Mouse (Mus musculus) kidney, embryonic 16.5 days (tissue): Measurements from ENCODE around the gene Itih4. TPM values are rescaled to one million over a fixed set of nuclear protein-coding genes. Genes with fewer than 3 reads are reported as not detected.

Experiments used
- ATAC-seq: fragments of 200-750 bp; cut with Nextera tagmentation; 2 replicates; pipeline ENCODE4 v1.8.0; 2017; ENCODE audit warnings: moderate TSS enrichment; ENCODE audit not compliant: low FRiP score, low TSS enrichment
- H3K27ac ChIP-seq: fragments of 300-500 bp; sonication (generic); 2 replicates; pipeline ENCODE4 v1.5.1; 2014; ENCODE audit warnings: low read length
- H3K27me3 ChIP-seq: fragments of 300-500 bp; sonication (generic); 2 replicates; pipeline ENCODE4 v1.6.1; 2014; ENCODE audit warnings: low read length, control low read depth, mixed read lengths; ENCODE audit not compliant: insufficient read depth
- H3K36me3 ChIP-seq: fragments of 300-500 bp; sonication (generic); 2 replicates; pipeline ENCODE4 v1.6.1; 2014; ENCODE audit warnings: low read length, control low read depth, mixed read lengths; ENCODE audit not compliant: insufficient read depth
- H3K4me1 ChIP-seq: fragments of 300-500 bp; sonication (generic); 2 replicates; pipeline ENCODE4 v1.6.1; 2014; ENCODE audit warnings: low read length, control low read depth, mixed read lengths; ENCODE audit not compliant: insufficient read depth
- H3K4me2 ChIP-seq: fragments of 300-500 bp; sonication (generic); replicated peaks from 2 replicates; pipeline ENCODE4 v1.6.1; 2014; ENCODE audit warnings: low read depth, low read length
- H3K4me3 ChIP-seq: fragments of 300-500 bp; sonication (generic); 2 replicates; pipeline ENCODE4 v1.5.1; 2014; ENCODE audit warnings: mild to moderate bottlenecking, low read length
- H3K9ac ChIP-seq: fragments of 300-500 bp; sonication (generic); replicated peaks from 2 replicates; pipeline ENCODE4 v1.6.1; 2014; ENCODE audit warnings: low read length
- H3K9me3 ChIP-seq: fragments of 300-500 bp; sonication (generic); 2 replicates; pipeline ENCODE4 v1.6.1; 2016; ENCODE audit warnings: low read length, control low read depth
- WGBS: fragments of 180-500 bp; shearing (Covaris S2); extraction: QIAGEN DNeasy Blood & Tissue Kit; methylation state at CpG from one replicate; pipeline ENCODE4 v1.1.7; 2014; 5-methylcytosine and 5-hydroxymethylcytosine counted together
- polyA plus RNA-seq: library from polyadenylated mRNA; unstranded; fragments of >200 nt; fragmentation: Nextera tagmentation; extraction: Ambion mirVana; gene quantifications from 2 replicates; pipeline ENCODE4 v1.2.1, GENCODE M21; 2015

The Itih4 gene
- polyA plus RNA-seq, 1 experiment from 2014 or later: 0.59 TPM

- Histone ChIP-seq H3K9me3 (peaks cover 6% of the 10 kb centered on the region; the same call in 1 of the 2 replicates), H3K27me3 (no peaks in the 10 kb centered on the region), H3K9ac (no peak overlapping the region), H3K36me3 (no peaks in the 10 kb centered on the region), H3K4me1 (no peaks in the 10 kb centered on the region), H3K4me2 (no peak overlapping the region), H3K27ac (no peak overlapping the region), H3K4me3 (no peak overlapping the region)
- WGBS: 87% methylated on average over 5 of the region's 5 CpGs
- no peak for ATAC-seq
Observed at GRCm38 (mm10) chr14:30902628-30903027, 16.4 kb downstream of the Itih4 start.

- WGBS: 74% methylated on average over 3 of the region's 3 CpGs
- no peaks in the 10 kb centered on the region for H3K27me3 ChIP-seq
Observed at GRCm38 (mm10) chr14:30903036-30903435, 16.8 kb downstream of the Itih4 start.

GRCm38 (mm10) chr14:30904307-30904706 lies 18.0 kb downstream of the Itih4 start:
- no peaks in the 10 kb centered on the region for H3K36me3 ChIP-seq
- no peak overlapping the region for H3K27ac ChIP-seq
- no peak for ATAC-seq
- no peaks in the 10 kb centered on the region for H3K4me1 ChIP-seq
- H3K9ac ChIP-seq: no peak overlapping the region
- whole genome bisulfite sequencing: 84% methylated on average over 8 of the region's 8 CpGs
- H3K4me2 ChIP-seq: no peak overlapping the region
- no peaks in the 10 kb centered on the region for H3K27me3 ChIP-seq
- H3K4me3 ChIP-seq: no peak overlapping the region
- H3K9me3 ChIP-seq: peaks cover 6% of the 10 kb centered on the region; the same call in 1 of the 2 replicates

More at GRCm38 (mm10) chr14:30903036-30903435, 16.8 kb downstream of the Itih4 start:
- no peak overlapping the region for H3K4me2 ChIP-seq
- no peak overlapping the region for H3K9ac ChIP-seq
- no peak overlapping the region for H3K27ac ChIP-seq
- peaks cover 6% of the 10 kb centered on the region; the same call in 1 of the 2 replicates for H3K9me3 ChIP-seq
- H3K4me1 ChIP-seq: no peaks in the 10 kb centered on the region
- no peak for ATAC-seq
- no peaks in the 10 kb centered on the region for H3K36me3 ChIP-seq
- no peak overlapping the region for H3K4me3 ChIP-seq

GRCm38 (mm10) chr14:30906001-30906400 lies 19.7 kb downstream of the Itih4 start:
- H3K4me1 ChIP-seq: no peaks in the 10 kb centered on the region
- H3K36me3 ChIP-seq: no peaks in the 10 kb centered on the region
- H3K9ac ChIP-seq: no peak overlapping the region
- H3K4me2 ChIP-seq: no peak overlapping the region
- H3K27me3 ChIP-seq: no peaks in the 10 kb centered on the region
- ATAC-seq: no peak
- H3K27ac ChIP-seq: no peak overlapping the region
- H3K4me3 ChIP-seq: no peak overlapping the region
- WGBS: 88% methylated on average over 6 of the region's 6 CpGs
- H3K9me3 ChIP-seq: no peaks in the 10 kb centered on the region

GRCm38 (mm10) chr14:30907814-30908265 lies 21.6 kb downstream of the Itih4 start:
- no peak for ATAC-seq
- Histone ChIP-seq H3K4me2 (no peak overlapping the region), H3K9me3 (no peaks in the 10 kb centered on the region), H3K27me3 (no peaks in the 10 kb centered on the region), H3K9ac (no peak overlapping the region), H3K4me1 (no peaks in the 10 kb centered on the region), H3K4me3 (no peak overlapping the region), H3K27ac (no peak overlapping the region), H3K36me3 (no peaks in the 10 kb centered on the region)
- 62% methylated on average over 3 of the region's 3 CpGs for WGBS

GRCm38 (mm10) chr14:30911141-30911540 lies 24.9 kb downstream of the Itih4 start:
- no peaks in the 10 kb centered on the region for H3K9me3 ChIP-seq
- no peaks in the 10 kb centered on the region for H3K27me3 ChIP-seq
- no peak for ATAC-seq
- H3K9ac ChIP-seq: no peak overlapping the region
- no peaks in the 10 kb centered on the region for H3K36me3 ChIP-seq
- 94% methylated on average over 8 of the region's 8 CpGs for WGBS
- H3K4me1 ChIP-seq: no peaks in the 10 kb centered on the region
- no peak overlapping the region for H3K4me2 ChIP-seq
- no peak overlapping the region for H3K4me3 ChIP-seq
- H3K27ac ChIP-seq: no peak overlapping the region

GRCm38 (mm10) chr14:30912641-30913040 lies 26.4 kb downstream of the Itih4 start:
- 0 out of 2 replicates have a peak, but pooled peaks have one; percentile 54 for ATAC-seq
- 83% methylated on average over 8 of the region's 8 CpGs for WGBS
- Histone ChIP-seq H3K27ac (no peak overlapping the region), H3K4me1 (no peaks in the 10 kb centered on the region), H3K4me3 (no peak overlapping the region), H3K36me3 (no peaks in the 10 kb centered on the region), H3K4me2 (no peak overlapping the region), H3K9ac (no peak overlapping the region), H3K9me3 (no peaks in the 10 kb centered on the region), H3K27me3 (no peaks in the 10 kb centered on the region)

- no peaks in the 10 kb centered on the region for H3K27me3 ChIP-seq
- no peak overlapping the region for H3K4me3 ChIP-seq
- no peaks in the 10 kb centered on the region for H3K36me3 ChIP-seq
- no peaks in the 10 kb centered on the region for H3K4me1 ChIP-seq
- H3K27ac ChIP-seq: no peak overlapping the region
- no peaks in the 10 kb centered on the region for H3K9me3 ChIP-seq
- H3K9ac ChIP-seq: no peak overlapping the region
- ATAC-seq: no peak
- WGBS: 75% methylated on average over 5 of the region's 5 CpGs
- no peak overlapping the region for H3K4me2 ChIP-seq
Observed at GRCm38 (mm10) chr14:30913404-30913803, 27.1 kb downstream of the Itih4 start.

- Histone ChIP-seq H3K4me2 (no peak overlapping the region), H3K36me3 (no peaks in the 10 kb centered on the region), H3K4me1 (no peaks in the 10 kb centered on the region), H3K4me3 (no peak overlapping the region), H3K27me3 (no peaks in the 10 kb centered on the region), H3K9me3 (no peaks in the 10 kb centered on the region), H3K27ac (no peak overlapping the region), H3K9ac (no peak overlapping the region)
- 87% methylated on average over 1 of the region's 1 CpGs for WGBS
- no peak for ATAC-seq
Observed at GRCm38 (mm10) chr14:30916516-30916915, 30.2 kb downstream of the Itih4 start.

- ATAC-seq: no peak
- 70% methylated on average over 8 of the region's 8 CpGs for WGBS
Observed at GRCm38 (mm10) chr14:30922053-30922670, 35.9 kb downstream of the Itih4 start.

More at GRCm38 (mm10) chr14:30922053-30922670, 35.9 kb downstream of the Itih4 start:
- Histone ChIP-seq H3K27me3 (no peaks in the 10 kb centered on the region), H3K36me3 (no peaks in the 10 kb centered on the region), H3K4me2 (no peak overlapping the region), H3K9ac (no peak overlapping the region), H3K4me3 (no peak overlapping the region), H3K9me3 (no peaks in the 10 kb centered on the region), H3K27ac (no peak overlapping the region), H3K4me1 (no peaks in the 10 kb centered on the region)
